Mouse (Mus musculus) liver, embryonic 12.5 days (tissue): ENCODE data around the gene Rrn3. TPM values are rescaled to one million over a fixed set of nuclear protein-coding genes. Genes with fewer than 3 reads are reported as not detected.
A peak's percentile ranks its signal among the peaks of the same experiment; 100 is the strongest.
"Not testable (repeated sequence)": the region's sequence is repeated elsewhere in the genome, so short reads cannot be mapped to it uniquely, and the experiment has no call there.

ENCODE experiments used
- ATAC-seq: fragments of 200-750 bp; cut with Nextera tagmentation; 2 replicates; pipeline ENCODE4 v1.8.0; 2017; ENCODE audit warnings: moderate number of reproducible peaks, mild to moderate bottlenecking, moderate library complexity
- H3K27ac ChIP-seq: fragments of 300-500 bp; sonication (generic); 2 replicates; pipeline ENCODE4 v1.5.1; 2016; ENCODE audit warnings: mild to moderate bottlenecking
- H3K27me3 ChIP-seq: fragments of 300-500 bp; sonication (generic); replicated peaks from 2 replicates; pipeline ENCODE4 v1.6.1; 2016; ENCODE audit warnings: mild to moderate bottlenecking, moderate library complexity
- H3K36me3 ChIP-seq: fragments of 300-500 bp; sonication (generic); 2 replicates; pipeline ENCODE4 v1.6.1; 2016; ENCODE audit warnings: mild to moderate bottlenecking, moderate library complexity
- H3K4me1 ChIP-seq: fragments of 300-500 bp; sonication (generic); 2 replicates; pipeline ENCODE4 v1.6.1; 2016
- H3K4me2 ChIP-seq: fragments of 300-500 bp; sonication (generic); 2 replicates; pipeline ENCODE4 v1.6.1; 2016; ENCODE audit warnings: mild to moderate bottlenecking, moderate library complexity
- H3K4me3 ChIP-seq: fragments of 300-500 bp; sonication (generic); 2 replicates; pipeline ENCODE4 v1.5.1; 2016; ENCODE audit warnings: mild to moderate bottlenecking, moderate library complexity
- H3K9ac ChIP-seq: fragments of 300-500 bp; sonication (generic); 2 replicates; pipeline ENCODE4 v1.6.1; 2016; ENCODE audit warnings: mild to moderate bottlenecking, moderate library complexity
- H3K9me3 ChIP-seq: fragments of 300-500 bp; sonication (generic); replicated peaks from 2 replicates; pipeline ENCODE4 v1.6.1; 2016; ENCODE audit warnings: mild to moderate bottlenecking, moderate library complexity
- WGBS: fragments of 180-500 bp; shearing (Covaris S2); methylation state at CpG from one replicate; pipeline ENCODE4 v1.1.7; 2016; ENCODE audit not compliant: insufficient replicate concordance; 5-methylcytosine and 5-hydroxymethylcytosine counted together
- polyA plus RNA-seq: library from polyadenylated mRNA; unstranded; fragments of >200 nt; fragmentation: Nextera tagmentation; extraction: Ambion mirVana; gene quantifications from 2 replicates; pipeline ENCODE4 v1.2.1, GENCODE M21; 2016

Rrn3 gene
- polyA plus RNA-seq, 1 experiment from 2014 or later = 48.7 TPM

- ATAC-seq = no peak
These were observed 26.5 kb upstream of the Rrn3 start for GRCm38 (mm10) chr16:13753986-13754385.

GRCm38 (mm10) chr16:13754400-13755190 is 25.9 kb upstream of the Rrn3 start:
- peaks cover 10% of the 10 kb centered on the region for H3K4me1 ChIP-seq
- H3K9ac ChIP-seq = peak overlapping the region; percentile 64
- WGBS = under 1% methylated on average over 65 of the region's 65 CpGs
- H3K4me2 ChIP-seq = peak overlapping the region; percentile 95
- peak overlapping the region; percentile 67 for H3K4me3 ChIP-seq
- H3K36me3 ChIP-seq = no peaks in the 10 kb centered on the region
- peaks cover 17% of the 10 kb centered on the region for H3K27me3 ChIP-seq
- H3K27ac ChIP-seq = no peak overlapping the region
- ATAC-seq = peak; percentile 96
- H3K9me3 ChIP-seq = no peaks in the 10 kb centered on the region

More at GRCm38 (mm10) chr16:13753986-13754385, 26.5 kb upstream of the Rrn3 start:
- peak overlapping the region; percentile 95 for H3K4me2 ChIP-seq
- no peaks in the 10 kb centered on the region for H3K9me3 ChIP-seq
- peaks cover 20% of the 10 kb centered on the region for H3K27me3 ChIP-seq
- peak overlapping the region; percentile 64; the same call in 1 of the 2 replicates for H3K9ac ChIP-seq
- H3K4me3 ChIP-seq = peak overlapping the region; percentile 67
- no peak overlapping the region for H3K27ac ChIP-seq
- H3K4me1 ChIP-seq = peaks cover 10% of the 10 kb centered on the region
- WGBS = 67% methylated on average over 8 of the region's 8 CpGs
- no peaks in the 10 kb centered on the region for H3K36me3 ChIP-seq

- H3K36me3 ChIP-seq = no peaks in the 10 kb centered on the region
- ATAC-seq = no peak
- no peak overlapping the region for H3K27ac ChIP-seq
- H3K4me2 ChIP-seq = no peak overlapping the region
- no peak overlapping the region for H3K4me3 ChIP-seq
- H3K27me3 ChIP-seq = peaks cover 12% of the 10 kb centered on the region
- peaks cover 10% of the 10 kb centered on the region for H3K4me1 ChIP-seq
- H3K9me3 ChIP-seq = no peaks in the 10 kb centered on the region
- WGBS = 76% methylated on average over 2 of the region's 2 CpGs
- no peak overlapping the region for H3K9ac ChIP-seq
These were observed 22.7 kb upstream of the Rrn3 start for GRCm38 (mm10) chr16:13757823-13758222.

- H3K4me3 ChIP-seq, H3K36me3 ChIP-seq, H3K9ac ChIP-seq, H3K4me1 ChIP-seq, H3K27ac ChIP-seq, ATAC-seq, H3K9me3 ChIP-seq, H3K4me2 ChIP-seq, H3K27me3 ChIP-seq: not testable (repeated sequence)
- WGBS = 79% methylated on average over 1 of the region's 1 CpGs
These were observed 17.7 kb upstream of the Rrn3 start for GRCm38 (mm10) chr16:13762807-13763206.

GRCm38 (mm10) chr16:13764519-13764918 is 16.0 kb upstream of the Rrn3 start:
- Histone ChIP-seq H3K9ac (no peak overlapping the region), H3K4me3 (no peak overlapping the region), H3K4me2 (no peak overlapping the region), H3K36me3 (no peaks in the 10 kb centered on the region), H3K9me3 (no peaks in the 10 kb centered on the region), H3K27ac (no peak overlapping the region), H3K4me1 (peaks cover 8% of the 10 kb centered on the region; the same call in 1 of the 2 replicates), H3K27me3 (no peaks in the 10 kb centered on the region)
- ATAC-seq = no peak
- 53% methylated on average over 3 of the region's 3 CpGs for WGBS

GRCm38 (mm10) chr16:13766367-13766766 is 14.1 kb upstream of the Rrn3 start:
- Histone ChIP-seq H3K27me3 (no peaks in the 10 kb centered on the region), H3K9ac (no peak overlapping the region), H3K4me2 (no peak overlapping the region), H3K27ac (no peak overlapping the region), H3K36me3 (no peaks in the 10 kb centered on the region), H3K4me1 (peaks cover 8% of the 10 kb centered on the region; the same call in 1 of the 2 replicates), H3K4me3 (no peak overlapping the region), H3K9me3 (no peaks in the 10 kb centered on the region)
- ATAC-seq = no peak

GRCm38 (mm10) chr16:13771603-13772002 is 8.9 kb upstream of the Rrn3 start:
- H3K4me1 ChIP-seq, H3K9me3 ChIP-seq, H3K27ac ChIP-seq, ATAC-seq, H3K9ac ChIP-seq, H3K27me3 ChIP-seq, H3K4me2 ChIP-seq, H3K4me3 ChIP-seq, H3K36me3 ChIP-seq: not testable (repeated sequence)
- WGBS = 64% methylated on average over 4 of the region's 4 CpGs

- H3K36me3 ChIP-seq, H3K9ac ChIP-seq, H3K4me2 ChIP-seq, H3K9me3 ChIP-seq, H3K27ac ChIP-seq, H3K27me3 ChIP-seq, H3K4me1 ChIP-seq, H3K4me3 ChIP-seq, ATAC-seq: not testable (repeated sequence)
- 70% methylated on average over 5 of the region's 5 CpGs for WGBS
These were observed 8.5 kb upstream of the Rrn3 start for GRCm38 (mm10) chr16:13772051-13772450.

GRCm38 (mm10) chr16:13774011-13774410 is 6.5 kb upstream of the Rrn3 start:
- ATAC-seq, H3K4me1 ChIP-seq: not testable (repeated sequence)
- 75% methylated on average over 2 of the region's 2 CpGs for WGBS

GRCm38 (mm10) chr16:13774651-13775050 is 5.9 kb upstream of the Rrn3 start:
- not testable (repeated sequence) for H3K4me1 ChIP-seq, H3K4me2 ChIP-seq, H3K27me3 ChIP-seq, H3K36me3 ChIP-seq, H3K4me3 ChIP-seq, H3K9ac ChIP-seq, H3K27ac ChIP-seq, H3K9me3 ChIP-seq, ATAC-seq
- 70% methylated on average over 3 of the region's 3 CpGs for WGBS

More at GRCm38 (mm10) chr16:13774011-13774410, 6.5 kb upstream of the Rrn3 start:
- not testable (repeated sequence) for H3K27ac ChIP-seq, H3K4me3 ChIP-seq, H3K9ac ChIP-seq, H3K4me2 ChIP-seq, H3K9me3 ChIP-seq, H3K36me3 ChIP-seq, H3K27me3 ChIP-seq

GRCm38 (mm10) chr16:13781216-13781615 is 708 bp downstream of the Rrn3 start:
- Histone ChIP-seq H3K9me3 (peaks cover 8% of the 10 kb centered on the region; the same call in 1 of the 2 replicates), H3K9ac (peak overlapping the region; percentile 94), H3K4me2 (peak overlapping the region; percentile 84), H3K4me1 (peaks cover 22% of the 10 kb centered on the region), H3K36me3 (peaks cover 45% of the 10 kb centered on the region), H3K4me3 (peak overlapping the region; percentile 87), H3K27me3 (no peaks in the 10 kb centered on the region), H3K27ac (peak overlapping the region; percentile 86; the same call in 1 of the 2 replicates)
- 14% methylated on average over 8 of the region's 8 CpGs for WGBS
- peak; percentile 56 for ATAC-seq

- no peak overlapping the region for H3K9ac ChIP-seq
- 81% methylated on average over 3 of the region's 3 CpGs for WGBS
- no peak overlapping the region for H3K4me2 ChIP-seq
- H3K27me3 ChIP-seq = no peaks in the 10 kb centered on the region
- H3K27ac ChIP-seq = no peak overlapping the region
- H3K4me1 ChIP-seq = peaks cover 15% of the 10 kb centered on the region
- no peak for ATAC-seq
- peaks cover 88% of the 10 kb centered on the region for H3K36me3 ChIP-seq
- no peak overlapping the region for H3K4me3 ChIP-seq
- no peaks in the 10 kb centered on the region for H3K9me3 ChIP-seq
These were observed 5.4 kb downstream of the Rrn3 start for GRCm38 (mm10) chr16:13785932-13786331.
